Mouse (Mus musculus) MEL (cell line): ENCODE measurements at regions not wholly inside any gene's neighbourhood (a gene's known extent, or its start where the extent isn't known, plus 50 kb on each side); places are given as distances from the start of the nearest gene placed in this dataset.
"Not testable (repeated sequence)": the region's sequence is repeated elsewhere in the genome, so short reads cannot be mapped to it uniquely, and the experiment has no call there.

Experiments
- CTCF ChIP-seq, 3 experiments: IDR thresholded peaks in 2 of 3; conservative IDR thresholded peaks in 1 of 3; 2 replicates each; pipeline ENCODE4 v1.5.1; 2011 to 2012; ENCODE audit warnings: low read length in 3 of 3, low read depth in 2 of 3, mild to moderate bottlenecking in 2 of 3, improper control_type of control experiment in 1 of 3, inconsistent platforms in 1 of 3, mixed read lengths in 1 of 3, moderate library complexity in 1 of 3; ENCODE audit not compliant: control insufficient read depth in 1 of 3, insufficient read depth in 1 of 3, poor library complexity in 1 of 3, severe bottlenecking in 1 of 3
- E2F4 ChIP-seq: IDR thresholded peaks from 2 replicates; pipeline ENCODE4 v1.6.1; 2011; ENCODE audit warnings: low read depth, low read length, improper control_type of control experiment, borderline replicate concordance
- EP300 ChIP-seq, 2 experiments: IDR thresholded peaks; 2 replicates each; pipeline ENCODE4 v1.6.1; 2011; ENCODE audit warnings: improper control_type of control experiment in 2 of 2, low read length in 2 of 2, low read depth in 1 of 2, mild to moderate bottlenecking in 1 of 2
- GATA1 ChIP-seq: IDR thresholded peaks from 2 replicates; pipeline ENCODE4 v1.6.1; 2011; ENCODE audit warnings: low read depth, low read length, improper control_type of control experiment
- POLR2A ChIP-seq, 2 experiments: IDR thresholded peaks; 2 replicates each; pipeline ENCODE4 v1.6.1; 2011 to 2012; ENCODE audit warnings: low read length in 2 of 2, mild to moderate bottlenecking in 2 of 2, control low read depth in 1 of 2, improper control_type of control experiment in 1 of 2, low read depth in 1 of 2, moderate library complexity in 1 of 2; ENCODE audit not compliant: control insufficient read depth in 1 of 2, insufficient read depth in 1 of 2, poor library complexity in 1 of 2
- SIN3A ChIP-seq: IDR thresholded peaks from 2 replicates; pipeline ENCODE4 v1.6.1; 2012; ENCODE audit warnings: low read length, improper control_type of control experiment, inconsistent platforms
- TAL1 ChIP-seq: IDR thresholded peaks from 2 replicates; pipeline ENCODE4 v1.6.1; 2012; ENCODE audit warnings: mild to moderate bottlenecking, inconsistent platforms, low read length, moderate library complexity, mixed read lengths
- ZC3H11A ChIP-seq: IDR thresholded peaks from 2 replicates; pipeline ENCODE4 v1.6.1; 2012; ENCODE audit warnings: low read depth, mild to moderate bottlenecking, inconsistent platforms, low read length, improper control_type of control experiment

DNA sequence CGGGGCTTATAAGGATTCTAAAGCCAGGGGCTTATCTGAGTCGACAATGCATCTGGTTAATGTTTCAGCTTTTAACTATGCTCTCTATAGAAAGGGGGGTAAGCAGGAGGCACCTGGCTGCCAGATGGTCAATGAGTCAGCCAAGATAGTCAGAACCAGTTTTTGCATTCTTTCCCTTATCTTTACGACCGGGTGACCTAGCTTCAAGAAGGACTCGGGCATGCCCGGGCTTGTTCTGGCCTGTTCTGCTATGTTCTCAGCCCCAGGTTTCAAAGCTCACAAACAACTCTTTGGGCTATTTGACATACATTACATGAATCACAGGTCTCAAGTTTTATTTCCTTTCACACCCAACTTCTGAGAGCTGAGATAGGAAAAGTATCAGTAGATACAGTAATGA is 348.6 kb upstream of the Impg1 start:
- not testable (repeated sequence) for TF ChIP-seq TAL1; POLR2A (IDR thresholded peaks at IDR 0.05; ENCODE audit: control insufficient read depth in 1 of 2, insufficient read depth in 1 of 2, low read depth in 1 of 2, low read length in 2 of 2, poor library complexity in 1 of 2); GATA1; ZC3H11A; CTCF (IDR thresholded peaks at IDR 0.05 in 2 of 3, conservative IDR thresholded peaks at IDR 0.05 in 1 of 3; ENCODE audit: control insufficient read depth in 1 of 3, insufficient read depth in 1 of 3, low read depth in 2 of 3, low read length in 3 of 3, poor library complexity in 1 of 3, severe bottlenecking in 1 of 3); EP300 (IDR thresholded peaks at IDR 0.05; ENCODE audit: low read depth in 1 of 2, low read length in 2 of 2); SIN3A; E2F4
